16 mouse cellular contexts compared by ENCODE assay signal in genomic region chr11:118997182-118997581, GRCm38 (mm10). TPM values are rescaled to one million over a fixed set of nuclear protein-coding genes. Genes with fewer than 3 reads are reported as not detected.
"Had no signal": no experiment of that assay in that cellular context is flagged by ENCODE, and none has a peak within 500 bp of the region (broad histone marks: within the 10 kb centered on the region; RNA-seq: fewer than 3 reads in every experiment).

No protein-coding gene starts in this region.

- H3K9me3 ChIP-seq: kidney, embryonic 15.5 days; limb, embryonic 13.5 days; midbrain, embryonic 13.5 days; neural tube, embryonic 12.5 days; stomach, embryonic 15.5 days had no signal

- H3K36me3 ChIP-seq: kidney, embryonic 15.5 days; limb, embryonic 13.5 days; midbrain, embryonic 13.5 days; neural tube, embryonic 12.5 days; stomach, embryonic 15.5 days had no signal

- H3K9ac ChIP-seq: kidney, embryonic 15.5 days; limb, embryonic 13.5 days; liver, embryonic 14.5 days; midbrain, embryonic 13.5 days; neural tube, embryonic 12.5 days; stomach, embryonic 15.5 days had no signal

- H3K4me3 ChIP-seq: kidney, embryonic 15.5 days; limb, embryonic 13.5 days; midbrain, embryonic 13.5 days; neural tube, embryonic 12.5 days; stomach, embryonic 15.5 days had no signal

- H3K4me2 ChIP-seq: kidney, embryonic 15.5 days; limb, embryonic 13.5 days; midbrain, embryonic 13.5 days; neural tube, embryonic 12.5 days; stomach, embryonic 15.5 days had no signal

- DNase-seq: kidney, adult 11 months; layer of hippocampus, adult 9-11 months; layer of hippocampus, postnatal 36 days; lung, adult 2 months; lung, postnatal 36 days; right cerebral cortex, postnatal 4 days had no signal

- H3K27ac ChIP-seq: kidney, embryonic 15.5 days; limb, embryonic 13.5 days; liver, embryonic 14.5 days; midbrain, embryonic 13.5 days; neural tube, embryonic 12.5 days; stomach, embryonic 15.5 days had no signal

- ATAC-seq: lung, postnatal 0 days; midbrain, embryonic 13.5 days had no signal

RNA-seq across cellular contexts. Expression of gene Enpp7, which starts 9.2 kb away (rescaled TPM):
- polyA plus RNA-seq: kidney, embryonic 15.5 days; limb, embryonic 13.5 days; liver, embryonic 14.5 days; lung, postnatal 0 days; midbrain, embryonic 13.5 days; midbrain, postnatal 0 days; neural tube, embryonic 12.5 days; spleen, adult 2 months; stomach, embryonic 15.5 days; testis, adult 2 months had no signal
